Comparison of ENCODE assay signal across 26 mouse cellular contexts in genomic region chr1:189063699-189064098, GRCm38 (mm10). TPM values are rescaled to one million over a fixed set of nuclear protein-coding genes. Genes with fewer than 3 reads are reported as not detected.
DNase-seq lines count a peak whose midpoint lies in the region; ATAC-seq and TF ChIP-seq lines count a peak whose summit lies in the region.
"Had no signal": no experiment of that assay in that cellular context is flagged by ENCODE, and none has a peak within 500 bp of the region (broad histone marks: within the 10 kb centered on the region; RNA-seq: fewer than 3 reads in every experiment).

No protein-coding gene starts in this region.

- TF ChIP-seq CTCF in hindbrain, postnatal 0 days (IDR thresholded peaks at IDR 0.05; ENCODE audit: low read depth) = no peak

- H3K9ac ChIP-seq in hindbrain, postnatal 0 days (replicated peaks; ENCODE audit: low read length) = no peak overlapping the region
- H3K9ac ChIP-seq in hindbrain, embryonic 12.5 days = no peak overlapping the region
- H3K9ac ChIP-seq: embryonic facial prominence, embryonic 15.5 days; heart, embryonic 15.5 days; intestine, embryonic 15.5 days; limb, embryonic 12.5 days; liver, postnatal 0 days; neural tube, embryonic 15.5 days had no signal

- 53% methylated on average over 2 of the region's 2 CpGs for WGBS in hindbrain, postnatal 0 days
- WGBS in hindbrain, embryonic 12.5 days = 71% methylated on average over 2 of the region's 2 CpGs

- ATAC-seq in cerebellum, adult (ENCODE audit: insufficient number of reproducible peaks, low FRiP score, low TSS enrichment) = peak; percentile 70
- peak; percentile 87 for ATAC-seq in hindbrain, postnatal 0 days
- ATAC-seq in hindbrain, embryonic 12.5 days (ENCODE audit: low FRiP score) = no peak
- ATAC-seq: activated CD4-positive, CD25-positive, alpha-beta regulatory T cell, adult 4 months; intestine, embryonic 15.5 days; liver, postnatal 0 days; lung, postnatal 0 days had no signal

- H3K4me3 ChIP-seq in hindbrain, postnatal 0 days (ENCODE audit: low read length) = no peak overlapping the region
- H3K4me3 ChIP-seq in hindbrain, embryonic 12.5 days = no peak overlapping the region
- H3K4me3 ChIP-seq: embryonic facial prominence, embryonic 15.5 days; gastrocnemius, adult 2 months; heart, embryonic 15.5 days; intestine, embryonic 15.5 days; limb, embryonic 12.5 days; neural tube, embryonic 15.5 days had no signal

- H3K9me3 ChIP-seq in hindbrain, postnatal 0 days (ENCODE audit: low read length) = no peaks in the 10 kb centered on the region
- no peaks in the 10 kb centered on the region for H3K9me3 ChIP-seq in hindbrain, embryonic 12.5 days (replicated peaks)
- H3K9me3 ChIP-seq: embryonic facial prominence, embryonic 15.5 days; heart, embryonic 15.5 days; intestine, embryonic 15.5 days; limb, embryonic 12.5 days; neural tube, embryonic 15.5 days had no signal

- H3K27me3 ChIP-seq in hindbrain, postnatal 0 days (ENCODE audit: insufficient read depth, low read length) = no peaks in the 10 kb centered on the region
- H3K27me3 ChIP-seq in hindbrain, embryonic 12.5 days = no peaks in the 10 kb centered on the region
- H3K27me3 ChIP-seq: embryonic facial prominence, embryonic 15.5 days; heart, embryonic 15.5 days; intestine, embryonic 15.5 days; limb, embryonic 12.5 days; neural tube, embryonic 15.5 days had no signal

- H3K4me2 ChIP-seq in hindbrain, postnatal 0 days (ENCODE audit: low read depth, low read length) = no peak overlapping the region
- no peak overlapping the region for H3K4me2 ChIP-seq in hindbrain, embryonic 12.5 days (replicated peaks)
- H3K4me2 ChIP-seq: embryonic facial prominence, embryonic 15.5 days; heart, embryonic 15.5 days; intestine, embryonic 15.5 days; limb, embryonic 12.5 days; liver, embryonic 11.5 days; midbrain, embryonic 11.5 days; neural tube, embryonic 15.5 days had no signal

- intact Hi-C loops in heart, postnatal 36 days (cut with DNase I) = loop anchor here (1.0 kb wide), 1 partner anchor 8 kb away; no protein-coding TSS in a partner anchor

- DNase-seq in cerebellum, postnatal 4 days (ENCODE audit: low spot score in 2 of 2) = no peak
- peak; percentile 78 for DNase-seq in hindbrain, postnatal 0 days (ENCODE audit: low spot score)
- DNase-seq in cerebellum, adult 8-10 months = peak; percentile 47
- peak; percentile 34 to 54 for DNase-seq in cerebellum, postnatal 36 days
- DNase-seq in heart, postnatal 36 days = no peak
- no peak for DNase-seq in adrenal gland, postnatal 4 days (ENCODE audit: low spot score in 2 of 2)
- DNase-seq: adrenal gland, adult 8-10 months; gastrocnemius, adult 2 months; heart, postnatal 4 days; kidney, adult 9 months; kidney, postnatal 14 days; liver, postnatal 0 days; thymus, adult 18-20 months; thymus, postnatal 36 days had no signal

- no peaks in the 10 kb centered on the region for H3K36me3 ChIP-seq in hindbrain, postnatal 0 days (ENCODE audit: insufficient read depth, low read length)
- no peaks in the 10 kb centered on the region for H3K36me3 ChIP-seq in hindbrain, embryonic 12.5 days
- H3K36me3 ChIP-seq: embryonic facial prominence, embryonic 15.5 days; heart, embryonic 15.5 days; intestine, embryonic 15.5 days; limb, embryonic 12.5 days; neural tube, embryonic 15.5 days had no signal

- H3K27ac ChIP-seq in hindbrain, postnatal 0 days = peak overlapping the region; percentile 61
- no peak overlapping the region for H3K27ac ChIP-seq in hindbrain, embryonic 12.5 days
- H3K27ac ChIP-seq: embryonic facial prominence, embryonic 15.5 days; gastrocnemius, adult 2 months; heart, embryonic 15.5 days; intestine, embryonic 15.5 days; limb, embryonic 12.5 days; macrophage; neural tube, embryonic 15.5 days had no signal

- H3K4me1 ChIP-seq in hindbrain, postnatal 0 days (ENCODE audit: insufficient read depth, low read length) = no peaks in the 10 kb centered on the region
- no peaks in the 10 kb centered on the region for H3K4me1 ChIP-seq in hindbrain, embryonic 12.5 days
- H3K4me1 ChIP-seq: intestine, embryonic 15.5 days had no signal

RNA-seq across cellular contexts. Expression of gene Kctd3, which starts 56.1 kb away (rescaled TPM):
- total RNA-seq in hindbrain, postnatal 0 days (2014; rRNA removed) = 65.0 and 73.8 TPM in 2 replicates
- 40.7 and 45.4 TPM in 2 replicates for polyA plus RNA-seq in hindbrain, postnatal 0 days (2015; fragmentation: Nextera tagmentation; extraction: Ambion mirVana)
- polyA plus RNA-seq in hindbrain, embryonic 12.5 days (2016; fragmentation: Nextera tagmentation; extraction: Ambion mirVana) = 40.3 and 43.3 TPM in 2 replicates
- total RNA-seq in heart, postnatal 36 days (2021) = 10 to 100 TPM; 22.2 to 23.4 TPM
- total RNA-seq in adrenal gland, postnatal 4 days (2021) = 10 to 100 TPM; 43.7 to 48.6 TPM

Comparison
In these comparisons a context has a peak if more than half of its experiments do, and no peak if none do; other contexts are left out.
1. DNase-seq: peak in hindbrain, postnatal 0 days (single experiment), cerebellum, adult 8-10 months (single experiment) and cerebellum, postnatal 36 days (2 of 2); none in cerebellum, postnatal 4 days (0 of 2), heart, postnatal 36 days (0 of 2) and adrenal gland, postnatal 4 days (0 of 2).